Mouse (Mus musculus): ENCODE results near the gene Alx3.

- TF ChIP-seq EP300 (IDR thresholded peaks at IDR 0.05; ENCODE audit: low read depth) (no peak), CTCF (IDR thresholded peaks at IDR 0.05; ENCODE audit: low read depth) (peak; percentile 93)
Measured at GRCm38 (mm10) chr3:107559183-107559582, 35.6 kb upstream of the Alx3 start.
